Mouse (Mus musculus) midbrain, embryonic 15.5 days (tissue): ENCODE measurements at regions not wholly inside any gene's neighbourhood (a gene's known extent, or its start where the extent isn't known, plus 50 kb on each side); places are given as distances from the start of the nearest gene placed in this dataset.
A peak's percentile ranks its signal among the peaks of the same experiment; 100 is the strongest.

ENCODE experiments used
- ATAC-seq: fragments of 200-750 bp; cut with Nextera tagmentation; replicated peaks from 2 replicates; pipeline ENCODE4 v1.8.0; 2017; ENCODE audit warnings: moderate TSS enrichment
- H3K27ac ChIP-seq: fragments of 300-500 bp; sonication (generic); 2 replicates; pipeline ENCODE4 v1.5.1; 2015; ENCODE audit warnings: mild to moderate bottlenecking, inconsistent platforms
- H3K27me3 ChIP-seq: fragments of 300-500 bp; sonication (generic); replicated peaks from 2 replicates; pipeline ENCODE4 v1.6.1; 2015; ENCODE audit warnings: inconsistent platforms
- H3K36me3 ChIP-seq: fragments of 300-500 bp; sonication (generic); replicated peaks from 2 replicates; pipeline ENCODE4 v1.6.1; 2015; ENCODE audit warnings: inconsistent platforms
- H3K4me1 ChIP-seq: fragments of 300-500 bp; sonication (generic); 2 replicates; pipeline ENCODE4 v1.6.1; 2015; ENCODE audit warnings: inconsistent platforms
- H3K4me2 ChIP-seq: fragments of 300-500 bp; sonication (generic); 2 replicates; pipeline ENCODE4 v1.6.1; 2015; ENCODE audit warnings: inconsistent platforms, mild to moderate bottlenecking, moderate library complexity
- H3K4me3 ChIP-seq: fragments of 300-500 bp; sonication (generic); 2 replicates; pipeline ENCODE4 v1.5.1; 2015; ENCODE audit warnings: mild to moderate bottlenecking, inconsistent platforms
- H3K9ac ChIP-seq: fragments of 300-500 bp; sonication (generic); 2 replicates; pipeline ENCODE4 v1.6.1; 2015; ENCODE audit warnings: mild to moderate bottlenecking, inconsistent platforms
- H3K9me3 ChIP-seq: fragments of 300-500 bp; sonication (generic); 2 replicates; pipeline ENCODE4 v1.6.1; 2016; ENCODE audit warnings: inconsistent platforms
- WGBS: fragments of 180-500 bp; shearing (Covaris S2); methylation state at CpG from one replicate; pipeline ENCODE4 v1.1.7; 2015; ENCODE audit warnings: mixed read lengths; 5-methylcytosine and 5-hydroxymethylcytosine counted together

GRCm38 (mm10) chr9:113263636-113264035, 444.4 kb downstream of the Pdcd6ip start:
- Histone ChIP-seq H3K27ac (no peak overlapping the region), H3K9ac (no peak overlapping the region), H3K27me3 (no peaks in the 10 kb centered on the region), H3K36me3 (no peaks in the 10 kb centered on the region), H3K4me2 (no peak overlapping the region), H3K4me3 (no peak overlapping the region), H3K4me1 (peaks cover 6% of the 10 kb centered on the region), H3K9me3 (no peaks in the 10 kb centered on the region)
- WGBS: 84% methylated on average over 6 of the region's 6 CpGs
- no peak for ATAC-seq

GRCm38 (mm10) chr9:113260296-113260695, 447.8 kb downstream of the Pdcd6ip start:
- WGBS: 82% methylated on average over 2 of the region's 2 CpGs
- H3K27ac ChIP-seq: no peak overlapping the region
- no peaks in the 10 kb centered on the region for H3K27me3 ChIP-seq
- no peak overlapping the region for H3K4me3 ChIP-seq
- H3K9me3 ChIP-seq: no peaks in the 10 kb centered on the region
- no peak overlapping the region for H3K9ac ChIP-seq
- no peak overlapping the region for H3K4me2 ChIP-seq
- H3K4me1 ChIP-seq: peaks cover 4% of the 10 kb centered on the region; the same call in 1 of the 2 replicates
- no peaks in the 10 kb centered on the region for H3K36me3 ChIP-seq
- ATAC-seq: no peak

DNA sequence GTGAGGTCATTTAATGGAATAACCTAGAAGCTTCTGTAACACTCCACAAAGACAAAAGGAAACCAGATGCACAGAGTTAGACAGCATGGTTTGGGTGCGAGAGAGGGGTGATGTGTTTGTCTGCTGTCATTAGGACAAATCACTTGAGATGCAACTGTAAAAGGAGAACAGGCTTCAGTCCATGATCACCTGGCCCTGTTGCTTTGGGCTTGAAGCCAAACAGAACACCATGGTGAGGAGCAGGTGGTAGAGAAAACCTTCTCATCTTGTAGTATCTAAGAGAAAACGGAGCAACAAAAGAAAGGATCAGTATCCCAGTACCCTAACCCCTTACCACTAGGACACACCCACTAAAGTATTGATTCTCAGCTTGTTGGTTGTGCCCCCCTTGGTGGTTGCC, 449.5 kb downstream of the Pdcd6ip start:
- no peak overlapping the region for H3K27ac ChIP-seq
- H3K9me3 ChIP-seq: no peaks in the 10 kb centered on the region
- no peaks in the 10 kb centered on the region for H3K36me3 ChIP-seq
- no peak overlapping the region for H3K9ac ChIP-seq
- no peak overlapping the region for H3K4me3 ChIP-seq
- ATAC-seq: no peak
- H3K4me2 ChIP-seq: no peak overlapping the region
- peaks cover 4% of the 10 kb centered on the region; the same call in 1 of the 2 replicates for H3K4me1 ChIP-seq
- 75% methylated on average over 2 of the region's 2 CpGs for WGBS
- H3K27me3 ChIP-seq: no peaks in the 10 kb centered on the region

DNA sequence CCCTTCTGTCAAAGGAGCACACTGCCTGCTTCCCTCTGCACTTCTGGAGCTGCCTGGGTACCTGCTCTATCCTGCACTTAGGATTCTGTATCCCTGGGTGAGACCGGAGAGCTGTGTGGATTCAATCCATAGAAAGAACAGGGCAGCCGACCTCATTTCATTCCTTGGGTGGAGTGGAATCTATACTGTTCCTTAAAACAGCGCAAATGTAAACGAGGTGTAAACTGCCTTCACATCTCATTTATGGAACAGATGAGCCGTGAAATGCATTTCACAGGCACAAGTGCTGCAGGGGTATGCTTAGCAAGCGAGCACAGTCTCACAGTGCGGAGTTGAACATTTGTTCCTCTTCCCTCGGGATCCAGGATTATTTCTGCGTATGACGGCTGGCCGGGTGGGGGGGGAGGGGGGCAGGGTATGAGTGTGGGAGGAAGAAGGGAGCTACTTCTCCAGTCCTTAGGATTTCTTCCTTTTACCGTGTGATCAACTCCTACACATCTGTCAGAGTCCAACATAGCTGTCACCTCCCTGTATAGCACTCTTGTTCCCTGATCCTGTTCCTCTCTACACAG, 459.3 kb downstream of the Pdcd6ip start:
- WGBS: 36% methylated on average over 12 of the region's 12 CpGs
- Histone ChIP-seq H3K27ac (no peak overlapping the region; the same call in 1 of the 2 replicates), H3K4me2 (no peak overlapping the region), H3K9me3 (no peaks in the 10 kb centered on the region), H3K36me3 (no peaks in the 10 kb centered on the region), H3K27me3 (no peaks in the 10 kb centered on the region), H3K4me3 (no peak overlapping the region), H3K9ac (no peak overlapping the region), H3K4me1 (no peaks in the 10 kb centered on the region)
- ATAC-seq: 0 out of 2 replicates have a peak, but pooled peaks have one; percentile 37

- H3K9me3 ChIP-seq: no peaks in the 10 kb centered on the region
- H3K36me3 ChIP-seq: no peaks in the 10 kb centered on the region
- H3K4me1 ChIP-seq: no peaks in the 10 kb centered on the region
- no peak overlapping the region for H3K4me3 ChIP-seq
- no peak for ATAC-seq
- 60% methylated on average over 5 of the region's 5 CpGs for WGBS
- H3K9ac ChIP-seq: no peak overlapping the region
- no peak overlapping the region for H3K27ac ChIP-seq
- H3K4me2 ChIP-seq: no peak overlapping the region
- no peaks in the 10 kb centered on the region for H3K27me3 ChIP-seq
These were observed 460.1 kb downstream of the Pdcd6ip start for GRCm38 (mm10) chr9:113247950-113248349.

- no peak overlapping the region for H3K27ac ChIP-seq
- no peak overlapping the region for H3K9ac ChIP-seq
- no peak for ATAC-seq
- 89% methylated on average over 2 of the region's 2 CpGs for WGBS
- no peaks in the 10 kb centered on the region for H3K4me1 ChIP-seq
- H3K4me3 ChIP-seq: no peak overlapping the region
- no peaks in the 10 kb centered on the region for H3K36me3 ChIP-seq
- H3K27me3 ChIP-seq: no peaks in the 10 kb centered on the region
- H3K9me3 ChIP-seq: no peaks in the 10 kb centered on the region
- H3K4me2 ChIP-seq: no peak overlapping the region
These were observed 464.2 kb downstream of the Pdcd6ip start for GRCm38 (mm10) chr9:113243870-113244269.

- no peaks in the 10 kb centered on the region for H3K27me3 ChIP-seq
- no peaks in the 10 kb centered on the region for H3K4me1 ChIP-seq
- H3K36me3 ChIP-seq: no peaks in the 10 kb centered on the region
- no peak overlapping the region for H3K4me3 ChIP-seq
- no peak for ATAC-seq
- H3K9me3 ChIP-seq: no peaks in the 10 kb centered on the region
- H3K4me2 ChIP-seq: no peak overlapping the region
- H3K27ac ChIP-seq: no peak overlapping the region
- 74% methylated on average over 1 of the region's 1 CpGs for WGBS
- no peak overlapping the region for H3K9ac ChIP-seq
These were observed 474.7 kb downstream of the Pdcd6ip start for GRCm38 (mm10) chr9:113233370-113233769.

GRCm38 (mm10) chr9:113229391-113229790, 478.7 kb downstream of the Pdcd6ip start:
- Histone ChIP-seq H3K9ac (no peak overlapping the region), H3K9me3 (peaks cover 2% of the 10 kb centered on the region; the same call in 1 of the 2 replicates), H3K4me2 (no peak overlapping the region), H3K4me3 (no peak overlapping the region), H3K27me3 (no peaks in the 10 kb centered on the region), H3K27ac (no peak overlapping the region), H3K4me1 (no peaks in the 10 kb centered on the region), H3K36me3 (no peaks in the 10 kb centered on the region)
- 89% methylated on average over 1 of the region's 1 CpGs for WGBS
- no peak for ATAC-seq

DNA sequence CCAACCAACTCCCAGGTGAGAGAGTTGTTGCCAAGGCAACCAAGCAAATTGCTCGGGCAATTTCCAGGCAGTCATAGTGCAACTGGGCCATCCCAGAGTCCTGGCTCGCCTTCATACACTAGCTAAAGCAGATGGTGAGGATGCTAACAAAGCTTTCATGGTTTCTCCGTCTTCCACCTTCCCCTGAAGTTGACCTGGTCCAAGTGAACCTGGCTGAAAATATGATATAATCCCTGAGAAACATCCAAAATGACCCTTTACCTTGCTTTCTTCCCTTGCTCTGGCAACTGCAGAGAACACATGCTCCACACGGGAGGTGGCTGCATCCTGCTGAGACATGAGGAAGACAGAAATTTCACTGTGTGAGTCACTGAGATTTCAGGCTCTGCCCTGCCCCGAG, 494.1 kb downstream of the Pdcd6ip start:
- 68% methylated on average over 5 of the region's 5 CpGs for WGBS
- no peak overlapping the region for H3K27ac ChIP-seq

DNA sequence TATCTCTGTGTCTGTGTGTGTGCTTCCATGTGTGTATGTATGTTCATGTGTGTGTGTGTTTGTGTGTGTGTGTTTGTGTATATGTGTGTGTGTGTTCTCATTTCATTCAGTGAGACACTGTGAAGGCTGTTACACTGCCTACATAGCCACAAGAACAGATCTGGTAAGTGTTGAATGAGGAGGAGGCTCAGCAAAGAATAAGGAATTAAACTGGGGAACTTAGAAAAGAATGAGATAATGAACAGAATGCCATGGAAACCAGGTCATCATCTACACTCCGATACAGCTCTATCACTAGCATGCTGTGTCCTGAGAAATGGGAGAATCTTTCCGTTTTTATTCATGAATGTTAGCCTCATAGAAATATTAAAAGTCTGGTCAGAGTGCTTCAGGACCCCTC, 495.7 kb downstream of the Pdcd6ip start:
- no peak overlapping the region for H3K27ac ChIP-seq
- no peaks in the 10 kb centered on the region; the same call in 1 of the 2 replicates for H3K4me1 ChIP-seq
- H3K9ac ChIP-seq: no peak overlapping the region
- no peaks in the 10 kb centered on the region for H3K36me3 ChIP-seq
- no peaks in the 10 kb centered on the region for H3K27me3 ChIP-seq
- no peak overlapping the region for H3K4me2 ChIP-seq
- H3K4me3 ChIP-seq: no peak overlapping the region
- WGBS: 75% methylated on average over 2 of the region's 2 CpGs
- ATAC-seq: no peak
- H3K9me3 ChIP-seq: no peaks in the 10 kb centered on the region

More for the DNA sequence above, 494.1 kb downstream of the Pdcd6ip start:
- Histone ChIP-seq H3K9ac (no peak overlapping the region), H3K9me3 (no peaks in the 10 kb centered on the region), H3K4me3 (no peak overlapping the region), H3K4me1 (no peaks in the 10 kb centered on the region; the same call in 1 of the 2 replicates), H3K4me2 (no peak overlapping the region), H3K36me3 (no peaks in the 10 kb centered on the region), H3K27me3 (no peaks in the 10 kb centered on the region)
- no peak for ATAC-seq

GRCm38 (mm10) chr9:113208181-113208580, 499.9 kb downstream of the Pdcd6ip start:
- WGBS: 78% methylated on average over 4 of the region's 4 CpGs

GRCm38 (mm10) chr9:113199241-113199640, 508.8 kb downstream of the Pdcd6ip start:
- no peak overlapping the region for H3K27ac ChIP-seq
- H3K9ac ChIP-seq: no peak overlapping the region
- no peak overlapping the region for H3K4me2 ChIP-seq
- no peaks in the 10 kb centered on the region for H3K36me3 ChIP-seq
- no peak overlapping the region for H3K4me3 ChIP-seq
- H3K9me3 ChIP-seq: no peaks in the 10 kb centered on the region
- WGBS: 86% methylated on average over 4 of the region's 4 CpGs
- no peak for ATAC-seq
- no peaks in the 10 kb centered on the region for H3K27me3 ChIP-seq
- no peaks in the 10 kb centered on the region for H3K4me1 ChIP-seq

More at GRCm38 (mm10) chr9:113208181-113208580, 499.9 kb downstream of the Pdcd6ip start:
- Histone ChIP-seq H3K36me3 (no peaks in the 10 kb centered on the region), H3K4me1 (no peaks in the 10 kb centered on the region), H3K4me2 (no peak overlapping the region), H3K9ac (no peak overlapping the region), H3K27me3 (no peaks in the 10 kb centered on the region), H3K4me3 (no peak overlapping the region), H3K9me3 (no peaks in the 10 kb centered on the region), H3K27ac (no peak overlapping the region)
- ATAC-seq: no peak

- 92% methylated on average over 4 of the region's 4 CpGs for WGBS
- Histone ChIP-seq H3K27me3 (no peaks in the 10 kb centered on the region), H3K4me3 (no peak overlapping the region), H3K9ac (no peak overlapping the region), H3K36me3 (no peaks in the 10 kb centered on the region), H3K4me2 (no peak overlapping the region), H3K27ac (no peak overlapping the region), H3K4me1 (no peaks in the 10 kb centered on the region), H3K9me3 (no peaks in the 10 kb centered on the region)
- ATAC-seq: no peak
These were observed 512.5 kb downstream of the Pdcd6ip start for GRCm38 (mm10) chr9:113195556-113195955.
